1 mouse cellular context compared by ENCODE assay signal in genomic region chr7:28983849-28984248, GRCm38 (mm10).
TF ChIP-seq lines count a peak whose summit lies in the region.

No protein-coding gene starts in this region.

TF ChIP-seq in MEL, 35 proteins besides CTCF, POLR2A, EP300 and RAD21 (continued from another document):
- TF ChIP-seq POLR2AphosphoS2 (IDR thresholded peaks at IDR 0.05; ENCODE audit: low read length): no peak
- no peak for TF ChIP-seq MAZ (IDR thresholded peaks at IDR 0.05; ENCODE audit: low read depth, low read length)
TF ChIP-seq in MEL: peak in this region for 0.
